Mouse (Mus musculus): Measurements from ENCODE around the gene Lmtk3. TPM values are rescaled to one million over a fixed set of nuclear protein-coding genes. Genes with fewer than 3 reads are reported as not detected.

Lmtk3 gene
- polyA plus RNA-seq, 1 experiment from 2014 or later, result 1.1 TPM

Other genes with a start within 250 kb of the Lmtk3 start
- 0.20 and 0.26 TPM in 2 replicates for gene Hsd17b14, start 228.8 kb upstream of the Lmtk3 start, polyA plus RNA-seq (2014; fragmentation: Nextera tagmentation; extraction: Ambion mirVana)
- 66.0 and 72.0 TPM in 2 replicates for gene Bcat2, start 213.6 kb upstream of the Lmtk3 start, polyA plus RNA-seq (2014; fragmentation: Nextera tagmentation; extraction: Ambion mirVana)
- not detected in 2 replicates for gene Fgf21, start 168.2 kb upstream of the Lmtk3 start, polyA plus RNA-seq (2014; fragmentation: Nextera tagmentation; extraction: Ambion mirVana)
- 0.07 TPM in 1 of 2 replicates, not detected in the other for gene Fut1, start 166.4 kb upstream of the Lmtk3 start, polyA plus RNA-seq (2014; fragmentation: Nextera tagmentation; extraction: Ambion mirVana)
- gene Izumo1, start 161.9 kb upstream of the Lmtk3 start, polyA plus RNA-seq (2014; fragmentation: Nextera tagmentation; extraction: Ambion mirVana), result 0.23 and 0.41 TPM in 2 replicates
- gene Rasip1, start 156.2 kb upstream of the Lmtk3 start, polyA plus RNA-seq (2014; fragmentation: Nextera tagmentation; extraction: Ambion mirVana), result 22.4 and 24.3 TPM in 2 replicates
- gene Mamstr, start 143.8 kb upstream of the Lmtk3 start, polyA plus RNA-seq (2014; fragmentation: Nextera tagmentation; extraction: Ambion mirVana), result 6.2 and 7.6 TPM in 2 replicates
- 2.4 and 2.7 TPM in 2 replicates for gene Fut2, start 117.3 kb upstream of the Lmtk3 start, polyA plus RNA-seq (2014; fragmentation: Nextera tagmentation; extraction: Ambion mirVana)
- gene Ntn5, start 99.7 kb upstream of the Lmtk3 start, polyA plus RNA-seq (2014; fragmentation: Nextera tagmentation; extraction: Ambion mirVana), result not detected in 2 replicates
- 0.28 and 0.41 TPM in 2 replicates for gene Sec1, start 89.3 kb upstream of the Lmtk3 start, polyA plus RNA-seq (2014; fragmentation: Nextera tagmentation; extraction: Ambion mirVana)
- gene Car11, start 83.9 kb upstream of the Lmtk3 start, polyA plus RNA-seq (2014; fragmentation: Nextera tagmentation; extraction: Ambion mirVana), result 6.8 and 8.0 TPM in 2 replicates
- gene Dbp, start 78.7 kb upstream of the Lmtk3 start, polyA plus RNA-seq (2014; fragmentation: Nextera tagmentation; extraction: Ambion mirVana), result 4.5 and 7.3 TPM in 2 replicates
- 666 and 743 TPM in 2 replicates for gene Rpl18, start 68.3 kb upstream of the Lmtk3 start, polyA plus RNA-seq (2014; fragmentation: Nextera tagmentation; extraction: Ambion mirVana)
- 11.9 and 12.5 TPM in 2 replicates for gene Sphk2, start 65.7 kb upstream of the Lmtk3 start, polyA plus RNA-seq (2014; fragmentation: Nextera tagmentation; extraction: Ambion mirVana)
- 0.16 and 0.31 TPM in 2 replicates for gene Fam83e, start 62.5 kb upstream of the Lmtk3 start, polyA plus RNA-seq (2014; fragmentation: Nextera tagmentation; extraction: Ambion mirVana)
- gene Spaca4, start 57.9 kb upstream of the Lmtk3 start, polyA plus RNA-seq (2014; fragmentation: Nextera tagmentation; extraction: Ambion mirVana), result not detected in 2 replicates
- 0.30 and 0.81 TPM in 2 replicates for gene Sult2b1, start 931 bp downstream of the Lmtk3 start, polyA plus RNA-seq (2014; fragmentation: Nextera tagmentation; extraction: Ambion mirVana)
- gene Cyth2, start 30.8 kb downstream of the Lmtk3 start, polyA plus RNA-seq (2014; fragmentation: Nextera tagmentation; extraction: Ambion mirVana), result 88.6 and 89.7 TPM in 2 replicates
- 0.26 and 0.78 TPM in 2 replicates for gene Kcnj14, start 41.0 kb downstream of the Lmtk3 start, polyA plus RNA-seq (2014; fragmentation: Nextera tagmentation; extraction: Ambion mirVana)
- 33.5 and 36.2 TPM in 2 replicates for gene Grwd1, start 47.2 kb downstream of the Lmtk3 start, polyA plus RNA-seq (2014; fragmentation: Nextera tagmentation; extraction: Ambion mirVana)
- gene Kdelr1, start 89.0 kb downstream of the Lmtk3 start, polyA plus RNA-seq (2014; fragmentation: Nextera tagmentation; extraction: Ambion mirVana), result 85.7 and 125 TPM in 2 replicates
- 0.12 and 0.15 TPM in 2 replicates for gene Grin2d, start 94.6 kb downstream of the Lmtk3 start, polyA plus RNA-seq (2014; fragmentation: Nextera tagmentation; extraction: Ambion mirVana)
- 0.86 and 1.5 TPM in 2 replicates for gene Syngr4, start 113.0 kb downstream of the Lmtk3 start, polyA plus RNA-seq (2014; fragmentation: Nextera tagmentation; extraction: Ambion mirVana)
- gene Tmem143, start 113.2 kb downstream of the Lmtk3 start, polyA plus RNA-seq (2014; fragmentation: Nextera tagmentation; extraction: Ambion mirVana), result 5.1 and 8.7 TPM in 2 replicates
- 76.6 and 90.5 TPM in 2 replicates for gene Emp3, start 137.7 kb downstream of the Lmtk3 start, polyA plus RNA-seq (2014; fragmentation: Nextera tagmentation; extraction: Ambion mirVana)
- gene Ccdc114, start 140.3 kb downstream of the Lmtk3 start, polyA plus RNA-seq (2014; fragmentation: Nextera tagmentation; extraction: Ambion mirVana), result 2.4 and 2.7 TPM in 2 replicates
- gene Abcc6, start 246.6 kb downstream of the Lmtk3 start, polyA plus RNA-seq (2014; fragmentation: Nextera tagmentation; extraction: Ambion mirVana), result not detected in 2 replicates
- 18.1 and 20.3 TPM in 2 replicates for gene Nomo1, start 250.0 kb downstream of the Lmtk3 start, polyA plus RNA-seq (2014; fragmentation: Nextera tagmentation; extraction: Ambion mirVana)

Data from heart, embryonic 14.5 days (tissue).